Mouse (Mus musculus) embryonic facial prominence, embryonic 11.5 days (tissue): ENCODE measurements at regions not wholly inside any gene's neighbourhood (a gene's known extent, or its start where the extent isn't known, plus 50 kb on each side); places are given as distances from the start of the nearest gene placed in this dataset.

Experiments
- ATAC-seq: fragments of 200-750 bp; cut with Nextera tagmentation; replicated peaks from 2 replicates; pipeline ENCODE4 v1.8.0; 2017; ENCODE audit warnings: low read depth; ENCODE audit not compliant: insufficient number of reproducible peaks, low FRiP score, low TSS enrichment
- DNase-seq: peaks from one replicate; pipeline ENCODE4 v3.0.0-alpha.2; 2015; ENCODE audit warnings: low spot score
- H3K27ac ChIP-seq: fragments of 300-500 bp; sonication (generic); replicated peaks from 2 replicates; pipeline ENCODE4 v1.5.1; 2014; ENCODE audit warnings: mild to moderate bottlenecking, low read depth, low read length, control low read depth
- H3K27me3 ChIP-seq: fragments of 300-500 bp; sonication (generic); 2 replicates; pipeline ENCODE4 v1.6.1; 2014; ENCODE audit warnings: mild to moderate bottlenecking, low read length, moderate library complexity, mixed read lengths; ENCODE audit not compliant: control insufficient read depth, insufficient read depth
- H3K36me3 ChIP-seq: fragments of 300-500 bp; sonication (generic); replicated peaks from 2 replicates; pipeline ENCODE4 v1.6.1; 2014; ENCODE audit warnings: low read depth, mild to moderate bottlenecking, low read length, moderate library complexity, mixed read lengths; ENCODE audit not compliant: control insufficient read depth, insufficient read depth
- H3K4me1 ChIP-seq: fragments of 300-500 bp; sonication (generic); 2 replicates; pipeline ENCODE4 v1.6.1; 2014; ENCODE audit warnings: low read length, mixed read lengths; ENCODE audit not compliant: control insufficient read depth, insufficient read depth
- H3K4me2 ChIP-seq: fragments of 300-500 bp; sonication (generic); 2 replicates; pipeline ENCODE4 v1.6.1; 2014; ENCODE audit warnings: low read depth, mild to moderate bottlenecking, control low read depth, low read length, moderate library complexity
- H3K4me3 ChIP-seq: fragments of 300-500 bp; sonication (generic); 2 replicates; pipeline ENCODE4 v1.5.1; 2014; ENCODE audit warnings: low read depth, low read length, control low read depth
- H3K9ac ChIP-seq: fragments of 300-500 bp; sonication (generic); replicated peaks from 2 replicates; pipeline ENCODE4 v1.6.1; 2014; ENCODE audit warnings: mild to moderate bottlenecking, control low read depth, low read length
- H3K9me3 ChIP-seq: fragments of 300-500 bp; sonication (generic); replicated peaks from 2 replicates; pipeline ENCODE4 v1.6.1; 2016; ENCODE audit warnings: mild to moderate bottlenecking, low read length, inconsistent platforms, mixed read lengths; ENCODE audit not compliant: control insufficient read depth
- WGBS: fragments of 180-500 bp; shearing (Covaris S2); extraction: QIAGEN DNeasy Blood & Tissue Kit; methylation state at CpG from one replicate; pipeline ENCODE4 v1.1.7; 2014; 5-methylcytosine and 5-hydroxymethylcytosine counted together

DNA sequence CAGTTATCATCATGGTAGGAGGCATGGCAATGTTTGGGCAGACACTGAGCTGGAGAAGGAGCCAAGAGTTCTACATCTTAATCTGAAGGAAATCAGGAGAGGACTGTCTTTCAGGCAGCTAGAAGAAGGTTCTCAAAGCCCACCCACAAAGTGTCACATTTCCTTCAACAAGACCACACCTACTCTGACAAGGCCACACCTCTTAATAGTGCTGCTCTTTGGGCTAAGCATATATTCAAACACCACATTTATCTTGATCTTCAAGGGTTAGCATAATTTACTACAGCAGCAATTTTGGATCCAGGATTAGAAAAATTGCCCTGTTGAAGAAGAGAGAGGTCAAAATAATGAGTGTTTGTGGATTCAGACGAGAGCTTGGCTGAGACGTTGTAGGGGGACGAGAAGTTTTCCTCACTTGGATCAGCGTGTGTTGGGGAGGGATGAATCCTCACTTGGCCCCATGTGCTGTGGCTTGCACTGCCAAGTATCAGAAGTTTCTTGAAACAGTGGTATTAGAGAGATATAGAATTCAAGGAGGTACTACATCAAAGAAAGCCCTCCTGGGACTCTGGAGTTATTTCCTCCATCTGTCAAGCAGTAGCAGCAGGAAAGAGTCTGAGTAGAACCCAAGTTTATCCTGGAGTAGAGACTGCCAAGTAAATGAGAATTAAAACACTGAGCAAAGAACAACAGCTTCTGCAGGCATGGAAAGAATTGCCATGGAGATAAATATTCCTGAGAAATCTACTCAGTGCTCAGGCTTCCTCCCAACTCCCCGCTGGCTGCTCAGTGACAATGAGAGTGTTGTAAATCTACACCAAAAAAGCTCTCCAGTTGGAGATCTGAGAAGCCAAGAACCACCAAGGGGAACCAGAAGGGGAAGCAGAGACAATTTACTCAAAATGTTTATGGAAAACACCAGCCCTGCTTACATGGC lies 549.3 kb downstream of the Dhx35 start:
- Histone ChIP-seq H3K9me3 (no peaks in the 10 kb centered on the region), H3K36me3 (no peaks in the 10 kb centered on the region), H3K4me1 (no peaks in the 10 kb centered on the region), H3K27me3 (no peaks in the 10 kb centered on the region), H3K27ac (no peak overlapping the region), H3K9ac (no peak overlapping the region), H3K4me2 (no peak overlapping the region), H3K4me3 (no peak overlapping the region)
- WGBS: 78% methylated on average over 5 of the region's 5 CpGs
- ATAC-seq: no peak
- no peak for DNase-seq

DNA sequence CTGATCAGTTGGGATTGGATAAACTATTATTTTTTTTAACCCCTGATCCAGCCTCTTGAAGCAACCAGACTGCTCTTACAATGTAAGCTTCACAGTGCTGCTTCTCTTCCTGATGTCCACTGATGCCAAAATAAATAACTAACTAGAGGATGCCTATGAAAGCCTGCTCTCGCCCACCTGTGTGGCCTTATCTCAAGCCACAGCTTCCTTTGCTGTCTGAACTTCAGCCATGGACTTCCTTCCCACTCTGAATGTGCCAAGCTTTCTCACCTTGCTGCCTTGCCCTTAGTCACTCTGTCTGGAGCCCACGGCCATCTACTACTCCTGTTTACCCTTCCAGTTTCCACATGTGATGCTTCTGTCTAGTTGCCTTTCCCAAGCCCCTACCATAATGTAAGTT lies 559.6 kb downstream of the Dhx35 start:
- H3K4me3 ChIP-seq: no peak overlapping the region
- DNase-seq (no peak), ATAC-seq (no peak)
- H3K27ac ChIP-seq: no peak overlapping the region
- 70% methylated on average over 2 of the region's 2 CpGs for WGBS
- H3K9ac ChIP-seq: no peak overlapping the region
- H3K9me3 ChIP-seq: no peaks in the 10 kb centered on the region
- H3K4me1 ChIP-seq: no peaks in the 10 kb centered on the region
- H3K4me2 ChIP-seq: no peak overlapping the region
- no peaks in the 10 kb centered on the region for H3K36me3 ChIP-seq
- no peaks in the 10 kb centered on the region for H3K27me3 ChIP-seq

DNA sequence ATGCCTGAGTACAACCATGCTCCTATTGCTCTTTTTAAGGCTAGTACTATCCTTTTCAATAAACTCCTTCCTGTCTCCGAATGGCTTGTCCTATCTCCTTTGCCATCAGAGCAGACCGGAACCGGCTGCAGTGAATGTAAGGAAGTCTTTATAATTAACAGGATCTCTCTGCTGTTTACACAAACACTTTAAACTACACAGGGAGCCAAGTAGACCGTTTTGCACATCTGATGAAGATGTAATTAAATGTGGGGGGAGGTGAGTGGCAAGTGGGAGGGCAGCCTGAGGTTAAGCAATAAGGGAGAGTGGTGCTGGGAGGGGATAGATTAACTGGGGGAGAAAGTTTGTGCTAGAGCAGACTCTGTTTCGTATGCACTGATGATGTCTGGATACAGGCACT lies 561.9 kb downstream of the Dhx35 start:
- H3K4me2 ChIP-seq: no peak overlapping the region
- no peaks in the 10 kb centered on the region for H3K27me3 ChIP-seq
- 37% methylated on average over 5 of the region's 5 CpGs for WGBS
- DNase-seq (no peak), ATAC-seq (no peak)
- H3K4me1 ChIP-seq: no peaks in the 10 kb centered on the region
- no peaks in the 10 kb centered on the region for H3K36me3 ChIP-seq
- H3K27ac ChIP-seq: no peak overlapping the region
- H3K4me3 ChIP-seq: no peak overlapping the region
- no peak overlapping the region for H3K9ac ChIP-seq
- no peaks in the 10 kb centered on the region for H3K9me3 ChIP-seq

DNA sequence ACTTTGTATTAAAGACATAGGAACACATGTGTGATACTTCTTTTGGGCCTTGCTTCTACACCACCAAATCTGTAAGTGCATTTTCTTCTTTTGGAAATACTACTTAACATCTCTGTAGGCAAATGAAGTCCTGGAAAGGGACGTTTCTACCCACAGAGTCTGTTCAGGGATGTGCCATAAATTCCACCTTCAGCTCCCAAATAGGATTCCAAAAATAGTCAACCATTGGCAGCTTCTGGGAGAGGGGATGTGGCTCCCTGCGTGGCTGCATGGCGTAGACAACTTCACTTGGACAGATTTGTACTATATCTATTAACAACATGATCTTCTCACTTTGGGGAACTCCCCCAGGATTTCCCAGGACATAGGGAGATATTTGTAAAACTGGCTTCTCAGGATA lies 566.8 kb downstream of the Dhx35 start:
- Histone ChIP-seq H3K9ac (no peak overlapping the region), H3K4me1 (no peaks in the 10 kb centered on the region), H3K4me3 (no peak overlapping the region), H3K4me2 (no peak overlapping the region), H3K36me3 (no peaks in the 10 kb centered on the region), H3K27ac (no peak overlapping the region), H3K27me3 (no peaks in the 10 kb centered on the region), H3K9me3 (no peaks in the 10 kb centered on the region)
- DNase-seq (no peak), ATAC-seq (no peak)
- 85% methylated on average over 3 of the region's 3 CpGs for WGBS

DNA sequence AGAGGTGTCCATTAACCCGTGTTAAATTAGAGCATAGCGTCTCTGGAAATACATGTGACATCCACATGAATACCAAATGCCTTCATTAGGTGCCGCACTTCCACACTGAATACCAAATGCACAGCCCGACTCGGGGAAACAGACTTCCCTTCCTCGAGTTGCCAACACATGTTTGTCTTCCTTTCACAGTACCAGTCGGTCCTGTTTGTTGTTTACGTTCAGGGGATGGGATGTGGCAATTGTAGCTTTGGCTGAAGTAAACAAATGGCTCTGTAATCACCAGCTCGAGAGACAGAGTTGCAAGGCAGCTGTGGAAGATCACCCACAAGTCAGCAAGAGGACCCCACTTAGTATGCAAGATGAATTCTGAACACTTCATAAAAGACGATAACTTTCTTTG lies 598.3 kb downstream of the Dhx35 start:
- Histone ChIP-seq H3K4me2 (no peak overlapping the region), H3K36me3 (no peaks in the 10 kb centered on the region), H3K27ac (no peak overlapping the region), H3K9ac (no peak overlapping the region), H3K9me3 (no peaks in the 10 kb centered on the region), H3K27me3 (no peaks in the 10 kb centered on the region), H3K4me3 (no peak overlapping the region), H3K4me1 (no peaks in the 10 kb centered on the region)
- DNase-seq (no peak), ATAC-seq (no peak)
- WGBS: 72% methylated on average over 10 of the region's 10 CpGs

DNA sequence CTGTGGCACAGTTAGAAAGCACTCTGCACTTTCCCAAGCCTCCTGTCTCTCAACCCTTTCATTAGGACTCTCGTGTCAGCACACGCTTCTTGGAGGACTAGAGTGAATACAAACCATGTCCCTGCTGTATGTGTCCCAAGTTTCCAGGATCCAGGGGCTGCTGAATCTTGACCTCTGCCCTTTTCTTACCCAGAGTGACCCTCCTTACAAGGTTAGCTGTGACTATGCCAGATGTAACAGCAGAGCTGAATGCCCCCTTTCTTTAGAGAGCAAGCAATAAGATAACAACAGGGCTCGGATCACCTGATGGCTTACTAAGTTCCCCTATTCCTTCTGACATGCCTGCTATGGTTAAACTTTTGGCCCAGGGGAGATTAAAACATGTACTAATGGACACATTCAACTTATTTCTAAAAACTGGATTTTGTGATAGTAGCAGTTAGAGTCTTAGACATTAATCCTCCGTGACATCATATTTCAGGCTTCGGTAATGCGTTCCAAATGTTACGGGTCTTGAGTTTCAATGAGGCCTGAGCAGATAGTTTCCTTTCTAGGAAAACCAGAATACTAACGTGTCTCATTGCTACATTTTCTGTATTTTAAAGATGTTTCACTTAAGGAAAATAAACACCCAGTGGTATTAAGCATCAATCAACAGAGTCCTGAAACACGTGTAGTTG lies 607.0 kb downstream of the Dhx35 start:
- WGBS: 24% methylated on average over 9 of the region's 9 CpGs
- DNase-seq: peak; percentile 89

DNA sequence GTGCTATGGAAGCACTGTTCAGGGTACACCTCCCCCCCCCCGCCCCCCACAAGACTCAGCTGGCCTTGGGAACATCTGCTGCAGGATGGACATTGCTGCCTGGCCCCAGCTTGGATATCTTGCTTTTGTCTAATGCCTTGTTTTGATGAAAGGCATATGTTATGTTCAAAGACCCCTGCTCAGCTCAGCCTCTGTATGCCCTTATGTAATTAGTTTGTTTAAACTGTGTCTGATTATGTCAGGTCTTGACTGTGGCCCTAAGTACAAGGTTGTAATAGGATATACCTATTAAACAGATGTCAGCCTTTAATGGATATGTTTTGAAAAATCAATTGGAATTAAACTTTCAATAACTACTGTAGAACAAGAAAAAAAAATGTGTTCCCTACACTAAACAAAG lies 610.3 kb downstream of the Dhx35 start:
- H3K36me3 ChIP-seq: no peaks in the 10 kb centered on the region
- no peaks in the 10 kb centered on the region for H3K4me1 ChIP-seq
- DNase-seq (peak; percentile 70), ATAC-seq (peak; percentile 68; the same call in 1 of the 2 replicates)
- no peak overlapping the region for H3K4me2 ChIP-seq
- H3K9ac ChIP-seq: no peak overlapping the region
- 60% methylated on average over 1 of the region's 1 CpGs for WGBS
- no peak overlapping the region for H3K4me3 ChIP-seq
- no peaks in the 10 kb centered on the region for H3K27me3 ChIP-seq
- no peaks in the 10 kb centered on the region for H3K9me3 ChIP-seq
- H3K27ac ChIP-seq: no peak overlapping the region

More for the DNA sequence above, 607.0 kb downstream of the Dhx35 start:
- no peak overlapping the region for H3K27ac ChIP-seq
- no peaks in the 10 kb centered on the region for H3K4me1 ChIP-seq
- no peaks in the 10 kb centered on the region for H3K36me3 ChIP-seq
- no peak overlapping the region for H3K4me3 ChIP-seq
- H3K4me2 ChIP-seq: no peak overlapping the region
- H3K9me3 ChIP-seq: no peaks in the 10 kb centered on the region
- 0 out of 2 replicates have a peak, but pooled peaks have one; percentile 21 for ATAC-seq
- no peaks in the 10 kb centered on the region; the same call in 1 of the 2 replicates for H3K27me3 ChIP-seq
- no peak overlapping the region for H3K9ac ChIP-seq

DNA sequence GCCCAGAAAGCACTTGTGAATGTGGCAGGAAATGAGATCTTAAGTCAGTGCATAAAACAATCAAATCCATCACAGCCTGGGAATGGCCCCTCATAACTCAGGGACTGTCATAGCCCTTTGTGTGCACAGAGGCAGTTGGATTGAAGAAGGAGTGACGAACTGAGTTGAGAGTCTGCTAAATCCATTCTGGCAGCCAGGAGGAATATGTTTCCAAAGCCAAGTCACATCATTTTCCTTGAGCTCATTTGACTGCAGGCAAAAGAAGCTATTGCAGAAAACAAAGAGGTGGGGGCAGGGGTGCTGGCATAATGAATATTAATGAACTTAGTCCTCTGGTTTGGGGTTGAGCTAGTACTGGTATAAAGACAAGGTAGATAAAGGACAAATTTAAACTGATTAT lies 620.0 kb downstream of the Dhx35 start:
- no peak overlapping the region for H3K4me2 ChIP-seq
- 58% methylated on average over 1 of the region's 1 CpGs for WGBS
- no peaks in the 10 kb centered on the region for H3K27me3 ChIP-seq
- ATAC-seq (no peak), DNase-seq (no peak)
- H3K27ac ChIP-seq: no peak overlapping the region
- no peak overlapping the region for H3K9ac ChIP-seq
- no peak overlapping the region for H3K4me3 ChIP-seq
- H3K9me3 ChIP-seq: no peaks in the 10 kb centered on the region
- H3K4me1 ChIP-seq: no peaks in the 10 kb centered on the region
- H3K36me3 ChIP-seq: no peaks in the 10 kb centered on the region
